Mouse (Mus musculus) lung, adult 2 months (tissue): Measurements from ENCODE around the gene Nxph4.

ENCODE experiments used
- CTCF ChIP-seq: fragments of 200-500 bp; IDR thresholded peaks from 2 replicates; pipeline ENCODE4 v1.5.1; 2011; ENCODE audit warnings: mild to moderate bottlenecking, low read length, control low read depth; ENCODE audit not compliant: insufficient read depth
- POLR2A ChIP-seq: fragments of 200-500 bp; IDR thresholded peaks from 2 replicates; pipeline ENCODE4 v1.6.1; 2011; ENCODE audit warnings: low read depth, mild to moderate bottlenecking, control low read depth, low read length, borderline replicate concordance; ENCODE audit errors: extremely low read depth

- no peak for TF ChIP-seq CTCF
- TF ChIP-seq POLR2A: no peak
Observed at GRCm38 (mm10) chr10:127511634-127512306, 22.6 kb downstream of the Nxph4 start.
